Mouse (Mus musculus) splenic B cell, adult 2 months (primary cell): ENCODE measurements at regions not wholly inside any gene's neighbourhood (a gene's known extent, or its start where the extent isn't known, plus 50 kb on each side); places are given as distances from the start of the nearest gene placed in this dataset.

Experiments used
- DNase-seq: peaks from one replicate; pipeline ENCODE4 v3.0.0-alpha.2; 2011; ENCODE audit warnings: low read depth, low spot score
- H3K27me3 ChIP-seq: 2 replicates; pipeline ENCODE4 v1.6.1; 2012; ENCODE audit warnings: mild to moderate bottlenecking, low read length, moderate library complexity, mixed read lengths; ENCODE audit not compliant: control insufficient read depth, poor library complexity, insufficient read depth, severe bottlenecking
- H3K36me3 ChIP-seq: 2 replicates; pipeline ENCODE4 v1.6.1; 2012; ENCODE audit warnings: mild to moderate bottlenecking, low read length, moderate library complexity, mixed read lengths; ENCODE audit not compliant: control insufficient read depth, poor library complexity, insufficient read depth, severe bottlenecking

GRCm38 (mm10) chr1:81967746-81968295 is 265.1 kb upstream of the Gm9747 start:
- Histone ChIP-seq H3K27me3 (no peaks in the 10 kb centered on the region), H3K36me3 (no peaks in the 10 kb centered on the region)
- no peak for DNase-seq

- H3K36me3 ChIP-seq = no peaks in the 10 kb centered on the region
- H3K27me3 ChIP-seq = no peaks in the 10 kb centered on the region
- DNase-seq = no peak
Observed at GRCm38 (mm10) chr1:81972575-81972974, 260.3 kb upstream of the Gm9747 start.

- no peaks in the 10 kb centered on the region for H3K36me3 ChIP-seq
- DNase-seq = no peak
- H3K27me3 ChIP-seq = no peaks in the 10 kb centered on the region
Observed at GRCm38 (mm10) chr1:81973481-81973880, 259.4 kb upstream of the Gm9747 start.

GRCm38 (mm10) chr1:82007943-82008342 is 225.0 kb upstream of the Gm9747 start:
- Histone ChIP-seq H3K36me3 (no peaks in the 10 kb centered on the region), H3K27me3 (no peaks in the 10 kb centered on the region)
- DNase-seq = no peak

DNA sequence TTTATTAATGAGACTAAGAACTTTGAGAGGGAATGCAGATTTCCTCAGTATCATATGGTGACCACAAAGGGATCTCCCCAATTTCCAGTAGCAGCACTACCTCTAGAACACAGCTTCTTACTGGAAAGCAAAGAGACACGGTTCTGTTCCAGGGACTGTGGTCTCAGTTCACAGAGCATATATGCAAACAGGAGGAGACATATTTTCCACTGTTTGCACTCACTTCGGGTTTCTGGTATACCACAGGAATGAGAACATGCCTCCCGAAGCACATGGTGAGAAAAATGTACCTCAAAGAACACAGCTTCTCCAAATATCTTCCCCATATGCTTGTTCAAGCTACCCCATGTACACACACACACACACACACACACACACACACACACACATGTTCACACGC is 224.1 kb upstream of the Gm9747 start:
- no peaks in the 10 kb centered on the region for H3K36me3 ChIP-seq
- no peak for DNase-seq
- H3K27me3 ChIP-seq = no peaks in the 10 kb centered on the region

GRCm38 (mm10) chr1:82010995-82011394 is 221.9 kb upstream of the Gm9747 start:
- DNase-seq = no peak
- Histone ChIP-seq H3K27me3 (no peaks in the 10 kb centered on the region), H3K36me3 (no peaks in the 10 kb centered on the region)

DNA sequence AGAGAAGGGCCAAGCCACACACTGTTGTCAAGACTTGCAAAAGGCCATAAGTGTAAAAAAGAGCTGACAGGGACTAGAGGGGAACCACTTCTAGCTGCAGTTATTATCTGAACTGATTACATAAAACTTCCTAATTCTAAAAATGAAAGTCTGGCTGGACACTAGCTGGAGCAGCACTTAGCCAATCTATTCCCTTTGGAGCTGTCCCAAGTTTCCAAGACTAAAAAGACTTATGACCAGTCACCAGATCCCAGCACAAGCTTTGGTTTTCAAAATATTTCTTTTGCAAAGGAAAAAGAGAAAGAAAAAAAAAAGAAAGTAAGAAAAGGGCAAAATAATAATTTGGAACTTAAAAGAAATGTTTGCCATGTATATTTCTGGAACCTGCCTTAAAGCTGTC is 217.6 kb upstream of the Gm9747 start:
- DNase-seq = no peak
- Histone ChIP-seq H3K27me3 (no peaks in the 10 kb centered on the region), H3K36me3 (no peaks in the 10 kb centered on the region)

DNA sequence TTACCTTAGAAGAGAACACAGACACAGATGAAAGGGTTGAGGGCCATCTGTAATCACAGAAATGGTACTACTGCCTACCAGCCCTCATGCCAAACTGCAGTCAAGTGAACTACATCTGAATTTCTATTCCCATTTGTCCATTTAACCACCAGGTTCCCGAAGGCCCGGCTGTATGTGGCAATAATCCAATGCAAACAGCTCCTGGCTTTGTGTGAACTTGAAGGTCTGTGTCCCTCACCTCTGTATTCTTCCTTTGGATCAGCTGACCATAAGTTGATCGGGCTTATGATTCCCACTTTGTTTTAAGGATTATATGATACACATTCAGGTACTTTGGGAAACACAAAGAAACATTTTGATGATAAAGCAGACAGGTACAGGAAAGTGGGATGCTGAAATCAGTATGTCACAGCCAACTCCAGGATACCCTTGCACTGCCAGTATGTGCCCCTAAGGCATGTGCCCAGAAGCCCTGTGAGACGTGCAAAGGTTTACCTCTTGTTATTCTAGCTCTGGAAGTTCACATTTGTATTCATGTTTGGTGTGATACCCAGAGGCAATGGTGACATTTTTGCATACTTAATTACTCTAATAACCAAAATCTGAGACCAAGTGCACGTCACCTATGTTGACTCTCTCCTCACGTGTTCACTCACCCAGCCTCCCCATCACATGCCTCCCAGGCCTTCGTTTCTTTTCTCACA is 214.1 kb upstream of the Gm9747 start:
- DNase-seq = no peak
- no peaks in the 10 kb centered on the region for H3K27me3 ChIP-seq
- H3K36me3 ChIP-seq = no peaks in the 10 kb centered on the region

DNA sequence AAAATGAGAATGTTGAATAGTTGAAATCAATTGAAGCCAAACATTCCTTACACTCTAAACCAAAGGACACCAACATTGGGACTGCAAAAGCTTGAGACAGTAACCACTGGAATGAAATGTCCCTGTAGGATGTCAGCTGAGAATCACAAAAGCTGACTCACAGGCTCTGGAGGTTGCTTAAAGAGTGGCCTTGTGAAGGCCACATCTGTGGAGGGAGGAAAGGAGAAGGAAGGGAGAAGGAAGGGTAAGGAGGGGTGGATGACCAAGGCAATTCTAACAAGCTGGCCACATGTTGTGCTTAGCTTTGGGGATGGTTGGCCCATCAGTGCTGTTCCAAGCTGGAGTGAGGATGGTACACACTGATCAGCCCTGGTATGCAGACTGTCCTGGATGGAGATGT is 205.2 kb upstream of the Gm9747 start:
- Histone ChIP-seq H3K36me3 (no peaks in the 10 kb centered on the region), H3K27me3 (no peaks in the 10 kb centered on the region)
- no peak for DNase-seq

GRCm38 (mm10) chr1:82031130-82031529 is 201.8 kb upstream of the Gm9747 start:
- H3K27me3 ChIP-seq = no peaks in the 10 kb centered on the region
- DNase-seq = no peak
- H3K36me3 ChIP-seq = no peaks in the 10 kb centered on the region

DNA sequence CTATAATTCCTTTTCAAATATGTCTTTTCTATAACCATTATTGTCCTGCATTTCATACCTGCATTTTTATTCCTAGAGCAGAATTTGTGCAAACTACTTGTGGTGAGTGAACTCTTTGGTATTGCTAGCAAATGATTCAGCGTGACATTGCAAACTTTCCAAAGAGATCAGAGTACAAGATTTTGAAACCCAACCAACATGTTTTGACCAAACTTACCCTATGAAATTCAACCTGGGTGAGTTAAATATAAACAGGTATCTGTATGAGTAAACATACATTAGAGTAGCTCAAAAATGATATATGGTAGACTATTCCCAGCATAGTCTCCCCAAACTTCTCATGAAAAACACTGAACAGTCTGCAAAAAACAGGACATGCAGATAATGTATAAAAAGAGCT is 200.5 kb upstream of the Gm9747 start:
- no peak for DNase-seq
- no peaks in the 10 kb centered on the region for H3K27me3 ChIP-seq
- H3K36me3 ChIP-seq = no peaks in the 10 kb centered on the region

- no peaks in the 10 kb centered on the region for H3K27me3 ChIP-seq
Observed at GRCm38 (mm10) chr1:82038171-82038570, 194.7 kb upstream of the Gm9747 start.

DNA sequence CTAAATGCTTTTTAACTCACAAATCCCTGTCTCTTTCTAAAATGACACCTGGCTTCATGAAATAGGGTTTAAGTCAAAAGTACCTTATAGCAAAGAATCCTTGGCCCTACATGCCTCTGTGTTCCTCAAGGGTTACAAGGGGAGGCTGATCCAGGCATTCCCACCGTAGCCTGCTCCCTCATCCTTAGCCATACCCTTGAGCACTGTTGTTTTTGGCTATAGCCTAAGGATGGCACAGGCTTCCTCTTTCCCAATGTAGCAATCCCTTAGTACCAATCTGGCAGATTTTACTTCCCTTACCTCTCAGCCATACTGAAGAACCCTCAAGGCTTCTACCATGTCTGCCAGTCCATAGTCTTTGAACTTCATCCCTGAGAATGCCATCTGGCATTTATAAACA is 194.2 kb upstream of the Gm9747 start:
- Histone ChIP-seq H3K36me3 (no peaks in the 10 kb centered on the region), H3K27me3 (no peaks in the 10 kb centered on the region)
- DNase-seq = no peak

More at GRCm38 (mm10) chr1:82038171-82038570, 194.7 kb upstream of the Gm9747 start:
- DNase-seq = no peak
- H3K36me3 ChIP-seq = no peaks in the 10 kb centered on the region

- no peaks in the 10 kb centered on the region for H3K36me3 ChIP-seq
- no peaks in the 10 kb centered on the region for H3K27me3 ChIP-seq
- DNase-seq = no peak
Observed at GRCm38 (mm10) chr1:82041286-82042050, 191.4 kb upstream of the Gm9747 start.

DNA sequence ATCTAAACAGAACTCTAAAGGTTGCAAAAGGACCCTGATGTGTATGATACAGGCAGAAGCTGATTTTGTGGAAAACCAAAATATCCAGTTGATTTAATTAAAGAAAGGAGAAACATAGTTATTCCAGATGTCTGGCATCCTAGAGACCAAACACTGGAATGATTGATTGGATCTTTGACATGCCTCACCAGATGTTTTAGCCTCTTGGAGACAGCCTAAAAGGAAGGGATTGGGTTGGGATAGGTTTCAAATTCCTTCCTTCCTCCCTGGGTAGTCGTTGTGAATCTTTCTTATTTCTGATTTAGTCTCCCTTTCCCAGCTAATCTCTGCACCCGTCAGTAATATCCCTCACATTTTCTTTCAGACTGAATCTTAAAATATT is 190.9 kb upstream of the Gm9747 start:
- Histone ChIP-seq H3K36me3 (no peaks in the 10 kb centered on the region), H3K27me3 (no peaks in the 10 kb centered on the region)
- no peak for DNase-seq
